Mouse (Mus musculus) heart, embryonic 13.5 days (tissue): ENCODE data around the gene Zap70. TPM values are rescaled to one million over a fixed set of nuclear protein-coding genes. Genes with fewer than 3 reads are reported as not detected.

Source experiments
- ATAC-seq: fragments of 200-750 bp; cut with Nextera tagmentation; 2 replicates; pipeline ENCODE4 v1.8.0; 2017; ENCODE audit warnings: moderate TSS enrichment; ENCODE audit not compliant: insufficient number of reproducible peaks, low FRiP score, low TSS enrichment; ENCODE audit errors: extremely low read depth
- H3K27ac ChIP-seq: fragments of 300-500 bp; sonication (generic); replicated peaks from 2 replicates; pipeline ENCODE4 v1.5.1; 2015; ENCODE audit warnings: moderate library complexity, mild to moderate bottlenecking, inconsistent platforms
- H3K27me3 ChIP-seq: fragments of 300-500 bp; sonication (generic); replicated peaks from 2 replicates; pipeline ENCODE4 v1.6.1; 2015; ENCODE audit warnings: mild to moderate bottlenecking, inconsistent platforms
- H3K36me3 ChIP-seq: fragments of 300-500 bp; sonication (generic); 2 replicates; pipeline ENCODE4 v1.6.1; 2015; ENCODE audit warnings: mild to moderate bottlenecking, inconsistent platforms
- H3K4me1 ChIP-seq: fragments of 300-500 bp; sonication (generic); 2 replicates; pipeline ENCODE4 v1.6.1; 2015; ENCODE audit warnings: inconsistent platforms
- H3K4me2 ChIP-seq: fragments of 300-500 bp; sonication (generic); 2 replicates; pipeline ENCODE4 v1.6.1; 2015; ENCODE audit warnings: inconsistent platforms, mild to moderate bottlenecking, moderate library complexity
- H3K4me3 ChIP-seq: fragments of 300-500 bp; sonication (generic); 2 replicates; pipeline ENCODE4 v1.5.1; 2015; ENCODE audit warnings: moderate library complexity, mild to moderate bottlenecking, inconsistent platforms
- H3K9ac ChIP-seq: fragments of 300-500 bp; sonication (generic); 2 replicates; pipeline ENCODE4 v1.6.1; 2015; ENCODE audit warnings: inconsistent platforms, mild to moderate bottlenecking, moderate library complexity
- H3K9me3 ChIP-seq: fragments of 300-500 bp; sonication (generic); 2 replicates; pipeline ENCODE4 v1.6.1; 2016; ENCODE audit warnings: inconsistent platforms
- WGBS: fragments of 180-500 bp; shearing (Covaris S2); methylation state at CpG from one replicate; pipeline ENCODE4 v1.1.7; 2015; ENCODE audit warnings: mixed read lengths; 5-methylcytosine and 5-hydroxymethylcytosine counted together
- polyA plus RNA-seq: library from polyadenylated mRNA; unstranded; fragments of >200 nt; fragmentation: Nextera tagmentation; extraction: Ambion mirVana; gene quantifications from 2 replicates; pipeline ENCODE4 v1.2.1, GENCODE M21; 2015

The Zap70 gene
- polyA plus RNA-seq, 1 experiment from 2014 or later = 0.31 TPM

DNA sequence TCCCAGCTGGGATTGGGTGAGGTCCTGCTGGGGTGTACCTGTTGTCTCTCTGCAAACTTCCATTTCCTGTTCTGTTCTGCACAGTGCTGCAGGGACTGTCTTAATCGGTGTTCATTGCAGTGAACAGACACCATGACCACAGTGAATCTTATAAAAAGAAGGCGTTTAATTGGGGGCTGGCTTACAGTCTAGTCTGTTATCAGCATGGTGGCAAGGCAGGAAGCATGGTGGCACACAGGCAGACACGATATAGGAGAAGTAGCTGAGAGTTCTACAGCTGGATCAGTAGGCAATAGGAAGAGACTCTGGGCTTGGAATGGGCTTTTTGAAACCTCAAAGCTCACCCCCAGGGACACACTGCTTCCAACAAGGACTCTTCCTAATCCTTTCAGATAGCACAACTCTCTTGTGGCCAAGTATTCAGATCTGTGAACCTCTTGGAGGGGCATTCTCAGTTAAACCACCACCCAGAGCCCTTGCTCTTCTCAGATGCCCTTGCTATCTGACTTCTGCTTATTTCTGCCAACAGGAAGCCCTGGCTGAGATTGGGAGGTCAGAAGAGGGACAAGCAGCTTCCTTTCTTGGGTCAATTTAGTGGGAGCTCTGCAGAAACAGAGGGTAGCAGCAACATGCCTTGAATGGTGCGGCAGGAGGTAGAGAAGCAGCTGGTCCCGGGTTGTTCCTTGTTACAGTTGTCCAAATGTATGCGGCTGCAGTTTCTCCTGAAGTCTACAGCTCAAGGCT is 7.5 kb upstream of the Zap70 start:
- H3K9ac ChIP-seq = no peak overlapping the region
- H3K9me3 ChIP-seq = no peaks in the 10 kb centered on the region
- no peaks in the 10 kb centered on the region for H3K27me3 ChIP-seq
- ATAC-seq = no peak
- no peaks in the 10 kb centered on the region for H3K36me3 ChIP-seq
- no peak overlapping the region for H3K4me3 ChIP-seq
- WGBS = 59% methylated on average over 6 of the region's 6 CpGs
- H3K27ac ChIP-seq = no peak overlapping the region
- 0 out of 2 replicates have a peak, but pooled peaks cover 5% of the 10 kb centered on the region for H3K4me1 ChIP-seq
- no peak overlapping the region for H3K4me2 ChIP-seq

DNA sequence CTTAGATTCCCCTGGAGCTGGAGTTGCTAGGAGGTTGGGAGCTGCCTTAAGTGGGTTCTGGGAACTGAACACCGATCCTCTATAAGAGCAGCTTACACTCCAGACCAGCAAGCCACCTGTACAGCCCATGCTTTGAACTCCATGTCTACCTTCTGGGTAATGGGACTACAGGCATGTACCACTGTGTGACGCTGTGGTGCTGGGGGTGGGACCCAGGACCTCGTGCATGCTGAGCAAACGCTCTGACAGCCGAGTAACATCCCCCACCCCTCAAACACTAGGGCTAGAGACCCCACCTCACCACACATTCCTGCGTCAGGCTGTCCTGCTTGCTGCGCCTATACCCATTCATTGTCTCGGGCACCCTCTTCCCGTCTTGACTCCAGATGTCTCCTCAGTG is 3.0 kb upstream of the Zap70 start:
- ATAC-seq = no peak
- H3K27me3 ChIP-seq = no peaks in the 10 kb centered on the region
- H3K36me3 ChIP-seq = no peaks in the 10 kb centered on the region
- H3K9me3 ChIP-seq = no peaks in the 10 kb centered on the region
- 0 out of 2 replicates have a peak, but pooled peaks cover 5% of the 10 kb centered on the region for H3K4me1 ChIP-seq
- no peak overlapping the region for H3K27ac ChIP-seq
- no peak overlapping the region for H3K4me3 ChIP-seq
- no peak overlapping the region for H3K4me2 ChIP-seq
- WGBS = 75% methylated on average over 9 of the region's 9 CpGs
- H3K9ac ChIP-seq = no peak overlapping the region

DNA sequence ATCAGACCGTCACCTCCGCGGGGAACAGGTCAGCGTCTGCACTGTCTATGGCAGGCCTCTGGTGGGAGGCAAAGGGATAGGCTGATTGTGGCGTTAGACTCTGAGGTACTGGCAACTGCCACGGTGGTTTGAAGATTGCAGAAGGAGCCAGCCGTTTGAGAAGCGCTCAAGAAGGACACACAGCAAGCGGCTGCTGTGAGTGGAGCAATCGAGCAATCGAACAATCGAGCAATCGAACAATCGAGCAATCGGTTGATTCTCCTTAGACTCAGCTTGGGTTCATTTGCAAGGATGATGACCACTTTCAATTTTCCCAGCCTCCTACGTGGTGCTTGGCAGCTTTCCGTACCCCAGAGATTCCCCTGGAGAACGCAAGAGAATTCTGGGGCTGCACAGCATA is 2.5 kb upstream of the Zap70 start:
- H3K4me3 ChIP-seq = no peak overlapping the region
- no peak overlapping the region for H3K9ac ChIP-seq
- no peaks in the 10 kb centered on the region for H3K27me3 ChIP-seq
- 0 out of 2 replicates have a peak, but pooled peaks cover 5% of the 10 kb centered on the region for H3K4me1 ChIP-seq
- 78% methylated on average over 18 of the region's 18 CpGs for WGBS
- H3K27ac ChIP-seq = no peak overlapping the region
- no peaks in the 10 kb centered on the region for H3K36me3 ChIP-seq
- H3K9me3 ChIP-seq = no peaks in the 10 kb centered on the region
- ATAC-seq = no peak
- H3K4me2 ChIP-seq = no peak overlapping the region

DNA sequence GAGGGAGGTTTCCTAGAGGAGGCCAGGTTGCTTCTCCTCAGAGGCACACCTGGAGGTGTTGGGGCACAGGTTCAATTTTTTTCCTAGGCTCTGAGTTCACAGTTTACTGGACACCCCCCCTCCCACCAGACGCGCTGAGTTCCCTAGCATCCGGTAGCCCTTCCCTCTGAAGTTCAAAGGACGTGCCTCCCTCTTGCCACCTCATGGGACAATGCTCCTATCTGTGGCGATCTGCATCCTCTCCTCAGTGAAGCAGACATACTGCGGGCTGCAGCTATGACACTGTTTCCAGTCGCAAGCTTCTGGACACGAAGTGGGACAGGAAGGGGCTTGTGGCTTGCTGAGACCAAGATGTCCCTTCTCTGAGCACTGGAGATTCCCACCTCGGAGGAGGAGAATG is 1.2 kb upstream of the Zap70 start:
- ATAC-seq = no peak
- no peak overlapping the region for H3K27ac ChIP-seq
- H3K9me3 ChIP-seq = no peaks in the 10 kb centered on the region
- no peaks in the 10 kb centered on the region for H3K4me1 ChIP-seq
- H3K4me3 ChIP-seq = no peak overlapping the region
- WGBS = 74% methylated on average over 9 of the region's 9 CpGs
- no peak overlapping the region for H3K9ac ChIP-seq
- H3K4me2 ChIP-seq = no peak overlapping the region
- H3K27me3 ChIP-seq = no peaks in the 10 kb centered on the region
- H3K36me3 ChIP-seq = no peaks in the 10 kb centered on the region

DNA sequence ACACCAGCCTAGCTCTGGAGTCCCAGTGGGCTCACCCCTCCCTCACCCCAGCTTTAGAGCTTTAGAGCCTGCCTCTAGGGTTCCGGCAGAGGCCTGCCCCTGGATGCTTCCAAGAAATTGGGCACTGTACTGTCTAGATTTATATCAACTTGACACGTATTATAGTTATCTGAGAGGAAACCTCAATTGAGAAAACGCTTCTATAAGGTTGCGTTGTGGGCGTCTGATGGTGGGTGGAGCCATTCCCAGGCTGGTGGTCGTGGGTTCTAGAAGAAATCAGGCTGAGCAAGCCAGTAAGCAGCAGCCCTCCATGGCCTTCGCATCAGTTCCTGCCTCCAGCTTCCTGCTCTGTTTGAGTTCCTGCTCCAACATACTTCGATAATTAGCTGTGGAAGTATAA is 537 bp upstream of the Zap70 start:
- no peaks in the 10 kb centered on the region for H3K27me3 ChIP-seq
- no peak overlapping the region for H3K27ac ChIP-seq
- H3K4me1 ChIP-seq = no peaks in the 10 kb centered on the region
- ATAC-seq = no peak
- no peak overlapping the region for H3K4me3 ChIP-seq
- H3K4me2 ChIP-seq = no peak overlapping the region
- no peaks in the 10 kb centered on the region for H3K36me3 ChIP-seq
- H3K9ac ChIP-seq = no peak overlapping the region
- 80% methylated on average over 8 of the region's 8 CpGs for WGBS
- H3K9me3 ChIP-seq = no peaks in the 10 kb centered on the region

DNA sequence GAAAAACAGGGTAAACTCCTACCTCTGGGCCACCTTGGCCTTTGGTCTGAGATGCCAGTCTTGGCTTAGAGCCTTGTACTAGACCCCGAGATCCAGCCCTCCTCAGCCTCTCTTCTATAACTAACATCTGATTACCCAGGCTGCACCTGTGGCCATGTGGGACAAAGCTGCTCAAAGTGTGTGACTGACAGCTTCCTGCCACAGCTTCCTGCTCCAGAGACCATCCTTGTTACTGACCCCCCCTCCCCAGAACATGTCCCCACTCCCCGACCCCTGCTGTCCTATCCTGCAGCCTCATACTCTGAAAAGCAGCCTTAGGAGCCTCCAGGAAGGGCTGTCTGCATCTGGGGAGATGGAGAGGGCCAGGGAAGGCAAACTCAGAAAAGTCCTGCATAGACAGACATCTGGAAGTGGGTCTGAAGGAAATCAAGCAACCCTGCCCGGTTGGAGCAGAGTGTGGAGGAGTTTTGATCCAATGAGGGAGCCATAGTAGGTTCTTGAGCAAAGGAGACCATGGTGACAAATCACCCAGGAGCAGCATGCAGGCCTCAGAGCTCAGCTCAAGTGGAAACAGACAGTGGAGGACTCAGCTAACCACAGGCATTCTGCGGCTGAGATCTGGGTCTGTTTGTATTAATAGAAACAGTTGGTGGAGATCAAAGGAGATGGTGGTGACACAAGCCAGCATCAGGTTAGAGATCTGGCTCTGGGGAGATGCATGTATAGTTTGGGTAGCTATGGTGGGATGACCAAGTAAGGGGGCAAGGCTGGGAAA is 5.0 kb downstream of the Zap70 start:
- 34% methylated on average over 4 of the region's 4 CpGs for WGBS
- Histone ChIP-seq H3K9ac (no peak overlapping the region), H3K36me3 (no peaks in the 10 kb centered on the region), H3K4me1 (peaks cover 11% of the 10 kb centered on the region; the same call in 1 of the 2 replicates), H3K9me3 (no peaks in the 10 kb centered on the region), H3K27ac (no peak overlapping the region), H3K4me3 (no peak overlapping the region), H3K27me3 (peaks cover 20% of the 10 kb centered on the region), H3K4me2 (no peak overlapping the region)
- ATAC-seq = no peak

DNA sequence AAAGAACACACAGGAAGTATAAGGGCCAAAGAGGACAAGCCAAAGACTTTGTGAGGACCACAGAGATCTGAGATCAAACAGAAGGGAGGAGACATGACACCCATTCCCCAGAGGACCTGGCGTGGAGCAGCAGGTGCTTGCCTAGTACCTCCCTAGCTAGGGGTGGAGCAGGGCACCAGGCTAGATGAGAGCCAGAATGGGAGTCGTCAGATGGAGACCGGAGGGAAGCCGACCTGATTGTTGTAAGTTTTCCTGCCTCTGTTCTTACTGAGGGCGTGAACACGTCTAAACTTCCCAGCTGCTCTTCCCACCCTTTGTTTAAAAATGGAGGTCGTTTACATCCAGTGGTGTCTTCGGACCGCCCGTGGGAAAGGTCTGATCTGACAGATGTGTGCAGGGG is 5.7 kb downstream of the Zap70 start:
- no peak overlapping the region for H3K27ac ChIP-seq
- WGBS = 53% methylated on average over 10 of the region's 10 CpGs
- H3K36me3 ChIP-seq = no peaks in the 10 kb centered on the region
- peaks cover 11% of the 10 kb centered on the region; the same call in 1 of the 2 replicates for H3K4me1 ChIP-seq
- H3K4me3 ChIP-seq = no peak overlapping the region
- no peak for ATAC-seq
- no peak overlapping the region for H3K9ac ChIP-seq
- no peaks in the 10 kb centered on the region for H3K9me3 ChIP-seq
- peaks cover 25% of the 10 kb centered on the region for H3K27me3 ChIP-seq
- H3K4me2 ChIP-seq = no peak overlapping the region

DNA sequence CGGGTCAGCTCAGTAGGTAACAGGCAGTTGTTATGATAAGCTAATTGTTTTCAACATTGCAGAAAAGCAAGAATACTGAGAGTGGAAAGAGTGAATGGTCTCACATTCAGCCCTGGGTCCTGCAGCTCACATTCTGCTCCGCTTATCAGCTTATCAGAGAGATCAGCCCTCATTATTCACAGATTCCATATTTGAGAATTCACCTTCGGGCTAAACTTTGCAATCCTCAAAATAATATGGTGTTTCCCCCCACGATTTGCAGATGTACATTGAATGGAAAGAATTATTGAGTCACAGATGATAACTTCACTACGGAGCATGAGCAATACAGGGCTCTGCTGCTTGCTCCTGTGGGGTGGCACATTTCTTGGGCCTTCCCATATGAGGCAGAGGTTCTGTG is 7.2 kb downstream of the Zap70 start:
- Histone ChIP-seq H3K9me3 (no peaks in the 10 kb centered on the region), H3K9ac (no peak overlapping the region), H3K4me3 (no peak overlapping the region), H3K27me3 (peaks cover 25% of the 10 kb centered on the region), H3K27ac (no peak overlapping the region), H3K4me1 (peaks cover 11% of the 10 kb centered on the region; the same call in 1 of the 2 replicates), H3K36me3 (no peaks in the 10 kb centered on the region), H3K4me2 (no peak overlapping the region)
- no peak for ATAC-seq
- WGBS = 61% methylated on average over 5 of the region's 5 CpGs

DNA sequence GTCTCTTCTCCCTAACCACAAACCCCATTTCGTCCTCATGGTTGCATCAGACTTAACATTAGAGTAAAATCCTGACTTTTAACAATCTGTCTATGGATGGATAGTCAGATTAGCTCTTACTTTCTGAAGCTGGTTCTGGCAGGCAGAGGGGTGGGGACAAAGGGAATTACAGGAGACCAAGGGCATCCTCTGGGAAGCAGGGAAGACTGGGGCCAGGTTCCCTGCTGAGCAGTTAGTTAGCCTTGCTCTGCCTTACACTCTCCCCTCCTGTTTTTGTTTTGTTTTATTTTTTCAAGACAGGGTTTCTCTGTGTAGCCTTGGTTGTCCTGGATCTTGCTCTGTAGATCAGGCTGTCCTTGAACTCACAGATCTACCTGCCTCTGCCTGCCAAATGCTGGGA is 8.4 kb downstream of the Zap70 start:
- no peak overlapping the region for H3K9ac ChIP-seq
- no peak for ATAC-seq
- H3K9me3 ChIP-seq = no peaks in the 10 kb centered on the region
- peaks cover 11% of the 10 kb centered on the region; the same call in 1 of the 2 replicates for H3K4me1 ChIP-seq
- no peaks in the 10 kb centered on the region for H3K36me3 ChIP-seq
- H3K4me3 ChIP-seq = no peak overlapping the region
- no peak overlapping the region for H3K4me2 ChIP-seq
- H3K27ac ChIP-seq = no peak overlapping the region
- 74% methylated on average over 1 of the region's 1 CpGs for WGBS
- H3K27me3 ChIP-seq = peaks cover 25% of the 10 kb centered on the region

DNA sequence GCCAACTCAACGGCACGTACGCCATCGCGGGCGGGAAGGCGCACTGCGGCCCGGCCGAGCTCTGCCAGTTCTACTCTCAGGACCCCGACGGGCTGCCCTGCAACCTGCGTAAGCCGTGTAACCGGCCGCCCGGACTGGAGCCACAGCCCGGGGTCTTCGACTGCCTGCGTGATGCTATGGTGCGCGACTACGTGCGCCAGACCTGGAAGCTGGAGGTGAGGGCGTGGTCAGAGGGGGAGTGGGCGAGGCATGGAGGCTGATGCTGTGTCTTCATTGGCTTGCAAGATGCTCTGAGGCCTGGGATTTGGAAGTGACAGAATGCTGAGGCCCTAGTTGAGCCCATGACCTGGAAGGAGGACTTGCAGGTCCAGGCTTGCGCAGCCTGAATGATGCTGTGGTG is 9.4 kb downstream of the Zap70 start:
- Histone ChIP-seq H3K27me3 (peaks cover 25% of the 10 kb centered on the region), H3K27ac (no peak overlapping the region), H3K9me3 (no peaks in the 10 kb centered on the region), H3K4me2 (peak overlapping the region; percentile 65), H3K9ac (peak overlapping the region; percentile 9; the same call in 1 of the 2 replicates), H3K36me3 (no peaks in the 10 kb centered on the region), H3K4me3 (peak overlapping the region; percentile 43), H3K4me1 (peaks cover 11% of the 10 kb centered on the region; the same call in 1 of the 2 replicates)
- ATAC-seq = no peak
- WGBS = 11% methylated on average over 27 of the region's 27 CpGs

DNA sequence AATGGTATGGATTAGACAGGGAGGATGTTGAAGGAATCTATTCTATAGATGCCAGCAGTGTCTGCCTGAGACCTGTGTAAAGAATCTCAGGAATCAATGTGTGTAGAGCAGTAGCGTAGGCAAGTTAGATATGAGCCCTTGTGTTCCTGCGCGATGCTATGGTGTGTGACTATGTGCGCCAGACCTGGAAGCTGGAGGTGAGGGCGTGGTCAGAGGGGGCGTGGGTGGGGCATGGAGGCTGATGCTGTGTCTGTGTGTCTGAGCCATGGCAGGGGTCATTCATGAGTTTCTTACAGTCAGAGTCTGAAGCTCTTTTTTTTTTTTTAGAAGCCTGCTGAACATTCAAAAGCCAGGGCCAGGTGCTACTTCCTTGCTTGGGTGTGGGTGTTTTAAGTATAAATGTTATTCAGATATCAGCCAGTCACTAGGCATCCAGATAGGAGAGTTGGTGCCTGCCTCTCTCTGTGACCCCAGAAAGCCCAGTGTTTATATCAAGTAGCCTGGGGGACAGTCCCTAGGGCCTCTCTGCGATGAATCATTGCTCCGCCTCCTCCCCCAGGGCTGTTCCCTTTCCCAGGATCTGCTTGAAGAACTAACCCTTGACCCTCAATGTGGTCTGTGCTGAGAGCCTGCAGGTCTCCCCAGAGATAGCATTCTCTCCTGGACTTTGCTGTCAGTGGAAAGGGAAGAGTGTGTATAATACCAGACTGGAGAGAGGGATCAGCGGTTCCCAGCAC is 10.8 kb downstream of the Zap70 start:
- Histone ChIP-seq H3K36me3 (no peaks in the 10 kb centered on the region), H3K9ac (no peak overlapping the region), H3K9me3 (no peaks in the 10 kb centered on the region), H3K27me3 (peaks cover 25% of the 10 kb centered on the region), H3K4me1 (peaks cover 4% of the 10 kb centered on the region; the same call in 1 of the 2 replicates), H3K4me3 (no peak overlapping the region), H3K4me2 (no peak overlapping the region), H3K27ac (no peak overlapping the region)
- no peak for ATAC-seq
- 78% methylated on average over 9 of the region's 9 CpGs for WGBS
